Mouse (Mus musculus): ENCODE results near the gene Hibadh. TPM values are rescaled to one million over a fixed set of nuclear protein-coding genes. Genes with fewer than 3 reads are reported as not detected.

Gene Hibadh
- polyA plus RNA-seq, 1 experiment = 23.8 TPM

DNA sequence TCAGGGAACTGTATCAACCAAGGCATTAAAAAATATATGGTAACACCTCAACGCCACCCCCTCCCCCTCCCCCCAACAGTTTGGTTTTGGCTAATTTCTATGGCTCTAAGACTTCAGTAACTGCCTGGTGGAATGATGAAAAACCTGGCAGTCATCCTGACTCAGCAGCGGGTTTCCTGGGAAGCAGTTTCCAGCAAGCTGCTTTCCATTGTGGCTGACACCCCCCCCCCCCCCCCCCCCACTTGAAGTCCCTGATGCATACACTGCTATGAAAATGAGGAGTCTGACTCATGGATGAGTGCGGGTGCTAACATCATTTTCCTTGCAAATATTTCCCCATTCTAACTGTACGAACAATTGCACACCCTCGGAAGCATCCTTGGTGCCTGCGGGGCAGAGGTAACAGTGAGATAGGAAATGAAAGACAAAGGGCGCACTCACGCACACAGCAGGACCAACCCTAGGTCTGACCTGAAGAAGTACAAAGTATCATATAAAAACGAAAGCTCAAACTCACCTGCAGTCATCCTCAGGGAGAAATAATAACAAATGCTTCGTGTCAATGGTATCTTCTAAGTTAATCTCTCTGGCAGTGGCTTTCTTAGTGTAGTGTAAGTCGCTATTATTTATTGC lies 105.0 kb downstream of the Hibadh start:
- no peak overlapping the region for H3K27ac ChIP-seq (ENCODE audit: control insufficient read depth, insufficient read depth, low read depth, low read length)
- peaks cover 2% of the 10 kb centered on the region; the same call in 1 of the 2 replicates for H3K4me1 ChIP-seq (ENCODE audit: control insufficient read depth, insufficient read depth, low read length)
- H3K4me3 ChIP-seq (ENCODE audit: control insufficient read depth, low read depth, low read length) = no peak overlapping the region
- H3K27me3 ChIP-seq (ENCODE audit: control insufficient read depth, insufficient read depth, low read length) = no peaks in the 10 kb centered on the region
- TF ChIP-seq POLR2A (IDR thresholded peaks at IDR 0.05; ENCODE audit: control insufficient read depth, low read depth, low read length) = no peak
- TF ChIP-seq CTCF (IDR thresholded peaks at IDR 0.05; ENCODE audit: control insufficient read depth, insufficient read depth, insufficient replicate concordance, low read depth, low read length) = no peak
- H3K36me3 ChIP-seq (ENCODE audit: control insufficient read depth, insufficient read depth, low read length) = no peaks in the 10 kb centered on the region

DNA sequence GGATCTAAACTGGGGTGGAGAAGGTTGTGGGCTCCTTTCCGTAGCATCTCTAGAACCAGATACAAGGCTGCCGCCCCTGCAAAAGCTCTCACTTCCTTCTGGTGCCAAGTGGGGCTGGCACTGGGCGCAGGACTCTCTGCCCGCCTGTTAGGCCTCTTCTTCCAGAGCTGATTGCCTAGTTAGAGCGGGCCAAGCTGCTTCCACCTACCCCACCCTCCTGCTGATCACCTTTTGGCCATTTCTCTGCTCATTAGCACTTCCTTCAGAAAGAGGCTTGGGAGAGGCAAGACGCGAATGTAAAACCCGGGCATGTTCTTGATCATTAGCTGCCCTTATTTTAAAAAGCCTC lies 108.1 kb downstream of the Hibadh start:
- Histone ChIP-seq H3K27ac (ENCODE audit: control insufficient read depth, insufficient read depth, low read depth, low read length) (no peak overlapping the region), H3K36me3 (ENCODE audit: control insufficient read depth, insufficient read depth, low read length) (no peaks in the 10 kb centered on the region), H3K4me1 (ENCODE audit: control insufficient read depth, insufficient read depth, low read length) (peaks cover 2% of the 10 kb centered on the region; the same call in 1 of the 2 replicates), H3K4me3 (ENCODE audit: control insufficient read depth, low read depth, low read length) (no peak overlapping the region), H3K27me3 (ENCODE audit: control insufficient read depth, insufficient read depth, low read length) (no peaks in the 10 kb centered on the region)
- TF ChIP-seq CTCF (IDR thresholded peaks at IDR 0.05; ENCODE audit: control insufficient read depth, insufficient read depth, insufficient replicate concordance, low read depth, low read length) (no peak), POLR2A (IDR thresholded peaks at IDR 0.05; ENCODE audit: control insufficient read depth, low read depth, low read length) (no peak)

DNA sequence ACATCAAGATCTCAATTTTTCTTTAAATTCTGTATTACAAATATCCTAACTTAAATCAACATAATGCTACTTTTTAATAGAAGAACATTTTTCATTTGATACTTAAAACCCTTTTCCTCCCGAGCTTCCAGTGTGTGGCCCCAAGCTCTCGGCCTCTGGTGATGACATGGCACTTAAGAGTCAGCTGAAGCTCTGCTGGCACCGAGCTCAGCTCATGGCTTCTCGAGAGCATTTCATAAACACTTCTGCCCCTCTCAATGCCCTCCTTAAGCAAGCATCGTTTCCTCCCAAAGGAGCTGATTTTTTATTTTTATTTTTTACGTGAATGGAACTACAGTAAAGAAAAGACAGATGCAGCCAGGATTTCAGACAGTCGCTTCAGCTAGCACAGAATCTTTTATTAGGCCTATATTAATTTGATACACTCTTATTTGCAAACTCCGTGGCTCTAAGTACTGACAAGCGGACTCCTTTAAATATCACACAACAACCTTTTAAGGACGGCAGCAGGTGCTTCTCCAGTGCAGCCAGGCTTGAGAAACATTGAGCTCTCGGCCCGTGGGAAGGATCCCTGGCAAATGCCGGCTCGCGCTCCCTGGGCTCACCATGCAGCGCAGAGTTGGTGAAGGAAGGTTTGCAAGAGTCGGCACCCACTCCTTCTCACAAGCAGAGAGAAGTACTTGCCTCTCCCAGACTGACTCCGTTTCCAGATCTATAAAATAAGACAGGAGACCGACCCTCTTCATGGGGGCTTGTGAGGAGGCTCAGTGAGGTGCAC lies 108.6 kb downstream of the Hibadh start:
- no peak for TF ChIP-seq CTCF (IDR thresholded peaks at IDR 0.05; ENCODE audit: control insufficient read depth, insufficient read depth, insufficient replicate concordance, low read depth, low read length)
- TF ChIP-seq POLR2A (IDR thresholded peaks at IDR 0.05; ENCODE audit: control insufficient read depth, low read depth, low read length) = no peak
- Histone ChIP-seq H3K27me3 (ENCODE audit: control insufficient read depth, insufficient read depth, low read length) (no peaks in the 10 kb centered on the region), H3K4me3 (ENCODE audit: control insufficient read depth, low read depth, low read length) (no peak overlapping the region), H3K4me1 (ENCODE audit: control insufficient read depth, insufficient read depth, low read length) (peaks cover 2% of the 10 kb centered on the region; the same call in 1 of the 2 replicates), H3K36me3 (ENCODE audit: control insufficient read depth, insufficient read depth, low read length) (no peaks in the 10 kb centered on the region), H3K27ac (ENCODE audit: control insufficient read depth, insufficient read depth, low read depth, low read length) (no peak overlapping the region)

DNA sequence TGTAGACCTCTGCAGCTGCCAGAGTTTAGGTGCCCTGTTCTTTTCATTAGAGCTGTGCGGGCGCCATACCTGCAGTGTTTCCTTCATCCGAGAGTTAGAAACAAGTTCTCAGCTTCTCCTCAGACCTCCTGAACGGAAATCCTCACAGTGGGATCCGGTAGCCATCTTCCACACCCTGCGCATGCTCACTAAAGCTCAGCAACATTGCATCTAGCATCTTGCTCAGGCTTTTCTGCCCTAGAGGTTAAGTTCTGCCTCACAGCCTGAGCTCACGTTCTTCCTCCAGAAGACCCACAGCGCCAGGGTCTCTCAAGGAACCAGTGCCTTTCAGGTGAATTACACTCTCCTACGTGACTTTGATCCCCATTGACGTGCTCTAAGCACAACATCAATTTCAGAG lies 109.3 kb downstream of the Hibadh start:
- no peak for TF ChIP-seq POLR2A (IDR thresholded peaks at IDR 0.05; ENCODE audit: control insufficient read depth, low read depth, low read length)
- no peak for TF ChIP-seq CTCF (IDR thresholded peaks at IDR 0.05; ENCODE audit: control insufficient read depth, insufficient read depth, insufficient replicate concordance, low read depth, low read length)
- Histone ChIP-seq H3K27ac (ENCODE audit: control insufficient read depth, insufficient read depth, low read depth, low read length) (no peak overlapping the region), H3K4me1 (ENCODE audit: control insufficient read depth, insufficient read depth, low read length) (peaks cover 2% of the 10 kb centered on the region; the same call in 1 of the 2 replicates)

DNA sequence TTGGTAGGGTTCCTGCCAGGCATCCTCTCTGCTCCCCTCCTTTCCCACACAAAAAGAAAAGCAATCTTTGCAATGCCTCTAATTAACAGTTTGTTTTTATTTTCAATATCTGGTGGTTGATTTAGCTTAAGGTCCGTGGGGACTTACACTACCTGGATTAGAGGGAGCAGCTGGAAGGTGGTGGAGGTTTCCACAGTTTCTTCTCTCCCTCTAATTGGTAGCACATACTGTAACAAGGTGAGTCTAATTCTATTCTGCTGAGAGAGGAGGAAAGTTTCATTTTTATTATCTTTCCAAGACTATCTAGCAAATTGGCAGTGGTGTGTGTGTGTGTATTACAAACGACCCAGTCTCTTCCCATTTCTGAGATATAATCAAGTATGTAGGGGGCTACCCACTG lies 116.0 kb downstream of the Hibadh start:
- TF ChIP-seq POLR2A (IDR thresholded peaks at IDR 0.05; ENCODE audit: control insufficient read depth, low read depth, low read length) = no peak
- no peak for TF ChIP-seq CTCF (IDR thresholded peaks at IDR 0.05; ENCODE audit: control insufficient read depth, insufficient read depth, insufficient replicate concordance, low read depth, low read length)
- Histone ChIP-seq H3K27me3 (ENCODE audit: control insufficient read depth, insufficient read depth, low read length) (no peaks in the 10 kb centered on the region), H3K4me3 (ENCODE audit: control insufficient read depth, low read depth, low read length) (no peak overlapping the region), H3K36me3 (ENCODE audit: control insufficient read depth, insufficient read depth, low read length) (no peaks in the 10 kb centered on the region), H3K4me1 (ENCODE audit: control insufficient read depth, insufficient read depth, low read length) (no peaks in the 10 kb centered on the region), H3K27ac (ENCODE audit: control insufficient read depth, insufficient read depth, low read depth, low read length) (no peak overlapping the region)

More for the DNA sequence above, 109.3 kb downstream of the Hibadh start:
- H3K36me3 ChIP-seq (ENCODE audit: control insufficient read depth, insufficient read depth, low read length) = no peaks in the 10 kb centered on the region
- H3K27me3 ChIP-seq (ENCODE audit: control insufficient read depth, insufficient read depth, low read length) = no peaks in the 10 kb centered on the region
- H3K4me3 ChIP-seq (ENCODE audit: control insufficient read depth, low read depth, low read length) = no peak overlapping the region

DNA sequence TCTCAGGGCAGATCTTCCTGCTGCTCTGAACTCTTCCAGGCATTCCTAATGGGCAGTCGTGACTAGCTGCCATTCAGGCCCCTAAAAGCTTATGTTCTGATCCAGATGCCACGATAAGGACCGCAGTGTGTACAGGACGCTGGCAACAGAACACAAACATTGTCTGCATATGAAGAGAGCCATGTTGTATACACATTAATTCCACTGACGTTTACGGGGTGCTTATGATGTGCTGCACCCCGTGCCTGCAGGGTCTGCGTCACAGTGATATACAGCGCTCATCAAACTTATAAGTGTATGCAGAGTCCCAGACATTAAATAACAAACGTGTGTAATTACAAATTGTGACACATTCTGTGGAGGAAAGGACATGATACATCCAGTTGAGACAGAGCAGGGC lies 121.5 kb downstream of the Hibadh start:
- H3K27ac ChIP-seq (ENCODE audit: control insufficient read depth, insufficient read depth, low read depth, low read length) = no peak overlapping the region
- H3K36me3 ChIP-seq (ENCODE audit: control insufficient read depth, insufficient read depth, low read length) = no peaks in the 10 kb centered on the region
- H3K4me1 ChIP-seq (ENCODE audit: control insufficient read depth, insufficient read depth, low read length) = no peaks in the 10 kb centered on the region
- H3K4me3 ChIP-seq (ENCODE audit: control insufficient read depth, low read depth, low read length) = no peak overlapping the region
- no peaks in the 10 kb centered on the region for H3K27me3 ChIP-seq (ENCODE audit: control insufficient read depth, insufficient read depth, low read length)
- no peak for TF ChIP-seq CTCF (IDR thresholded peaks at IDR 0.05; ENCODE audit: control insufficient read depth, insufficient read depth, insufficient replicate concordance, low read depth, low read length)
- no peak for TF ChIP-seq POLR2A (IDR thresholded peaks at IDR 0.05; ENCODE audit: control insufficient read depth, low read depth, low read length)

DNA sequence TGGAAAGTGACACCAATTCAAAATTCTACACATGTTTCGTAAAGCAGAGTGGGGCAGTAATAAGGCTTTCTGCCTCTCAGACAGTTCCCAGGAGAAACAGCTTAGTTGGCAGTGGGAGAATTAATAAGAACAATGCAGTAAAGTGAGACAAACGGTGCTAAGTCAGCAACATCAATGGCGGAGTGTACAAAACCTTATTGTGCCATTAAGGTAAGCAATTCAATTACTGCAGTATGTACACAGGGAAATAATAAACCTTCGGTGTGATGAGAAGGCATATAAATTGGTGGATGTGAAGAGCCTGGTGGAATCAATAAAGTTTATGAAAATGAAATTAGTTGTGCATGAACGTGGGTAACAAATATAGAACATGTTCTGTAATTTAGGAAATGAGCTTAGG lies 122.9 kb downstream of the Hibadh start:
- no peak overlapping the region for H3K4me3 ChIP-seq (ENCODE audit: control insufficient read depth, low read depth, low read length)
- TF ChIP-seq POLR2A (IDR thresholded peaks at IDR 0.05; ENCODE audit: control insufficient read depth, low read depth, low read length) (no peak), CTCF (IDR thresholded peaks at IDR 0.05; ENCODE audit: control insufficient read depth, insufficient read depth, insufficient replicate concordance, low read depth, low read length) (no peak)
- H3K4me1 ChIP-seq (ENCODE audit: control insufficient read depth, insufficient read depth, low read length) = no peaks in the 10 kb centered on the region
- no peak overlapping the region for H3K27ac ChIP-seq (ENCODE audit: control insufficient read depth, insufficient read depth, low read depth, low read length)
- H3K36me3 ChIP-seq (ENCODE audit: control insufficient read depth, insufficient read depth, low read length) = no peaks in the 10 kb centered on the region
- H3K27me3 ChIP-seq (ENCODE audit: control insufficient read depth, insufficient read depth, low read length) = no peaks in the 10 kb centered on the region
